Mouse (Mus musculus) C2C12 (cell line): Measurements from ENCODE around the gene Klhl7. TPM values are rescaled to one million over a fixed set of nuclear protein-coding genes. Genes with fewer than 3 reads are reported as not detected.

Experiments used
- H3K27me3 ChIP-seq: one replicate; pipeline ENCODE4 v1.6.1; 2011; ENCODE audit not compliant: control insufficient read depth, insufficient read depth, insufficient read length
- H3K36me3 ChIP-seq: one replicate; pipeline ENCODE4 v1.6.1; 2011; ENCODE audit not compliant: control insufficient read depth, insufficient read depth
- H3K4me3 ChIP-seq: one replicate; pipeline ENCODE4 v1.5.1; 2011; ENCODE audit warnings: mild to moderate bottlenecking, control low read depth; ENCODE audit not compliant: poor library complexity, insufficient read depth, severe bottlenecking
- H3K79me2 ChIP-seq: one replicate; pipeline ENCODE4 v1.6.1; 2011; ENCODE audit not compliant: control insufficient read depth, insufficient read depth
- H3K79me3 ChIP-seq: one replicate; pipeline ENCODE4 v1.6.1; 2011; ENCODE audit warnings: low read depth, control low read depth
- H3ac ChIP-seq: one replicate; pipeline ENCODE3; 2011; ENCODE audit warnings: low read depth; ENCODE audit not compliant: control insufficient read depth, insufficient read length
- CEBPB ChIP-seq: IDR thresholded peaks from one replicate; pipeline ENCODE4 v1.6.1; 2011; ENCODE audit warnings: low read depth, mild to moderate bottlenecking, control low read depth, moderate library complexity
- CTCF ChIP-seq: IDR thresholded peaks from one replicate; pipeline ENCODE4 v1.5.1; 2011; ENCODE audit not compliant: control insufficient read depth, insufficient read depth, insufficient read length
- FOSL1 ChIP-seq: IDR thresholded peaks from one replicate; pipeline ENCODE4 v1.8.0; 2011; ENCODE audit warnings: mild to moderate bottlenecking, low read length; ENCODE audit not compliant: poor library complexity, insufficient read depth, severe bottlenecking
- MAX ChIP-seq: IDR thresholded peaks from one replicate; pipeline ENCODE4 v1.6.1; 2011; ENCODE audit warnings: mild to moderate bottlenecking, control low read depth
- MYOD1 ChIP-seq: IDR thresholded peaks from one replicate; pipeline ENCODE4 v1.6.1; 2011; ENCODE audit warnings: low read depth; ENCODE audit not compliant: control insufficient read depth, insufficient read length
- MYOG ChIP-seq: IDR thresholded peaks from one replicate; pipeline ENCODE4 v1.6.1; 2011; ENCODE audit not compliant: control insufficient read depth, insufficient read length; ENCODE audit errors: extremely low read depth
- USF1 ChIP-seq: IDR thresholded peaks from one replicate; pipeline ENCODE4 v1.6.1; 2011; ENCODE audit warnings: low read depth, mild to moderate bottlenecking, control low read depth, moderate library complexity
- polyA plus RNA-seq: library from polyadenylated mRNA; unstranded; fragments of >200 nt; fragmentation: generic; extraction: Trizol; gene quantifications from one replicate; pipeline ENCODE4 v1.2.1, GENCODE M21; 2012; ENCODE audit warnings: missing spikeins

Gene Klhl7
- polyA plus RNA-seq, 1 experiment = 3.6 TPM

DNA sequence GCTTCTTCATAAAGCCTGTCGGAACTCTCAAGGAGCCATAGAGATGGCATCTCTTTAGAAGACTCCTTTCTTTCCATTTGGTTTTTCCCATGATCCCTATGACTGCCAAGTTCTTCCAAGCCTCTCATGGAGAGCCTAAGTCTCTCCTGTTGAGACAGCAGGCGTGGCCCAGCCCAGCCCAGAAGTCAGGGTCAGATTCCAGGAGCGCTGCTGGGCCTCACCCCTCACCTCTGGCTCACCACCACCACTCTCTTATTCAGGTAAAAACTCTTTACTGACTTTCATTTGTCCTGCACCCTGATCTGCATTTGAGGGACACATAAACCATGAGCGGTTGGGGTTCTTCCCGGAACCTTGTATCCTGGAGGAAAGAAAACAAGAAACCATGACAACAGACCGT lies 69.5 kb downstream of the Klhl7 start:
- H3K36me3 ChIP-seq = peaks cover 50% of the 10 kb centered on the region
- no peaks in the 10 kb centered on the region for H3K27me3 ChIP-seq
- H3K79me2 ChIP-seq = peaks cover 12% of the 10 kb centered on the region
- TF ChIP-seq CEBPB (no peak), MYOG (no peak), MYOD1 (no peak), MAX (no peak), CTCF (no peak), USF1 (no peak), FOSL1 (no peak)
- H3K79me3 ChIP-seq = no peaks in the 10 kb centered on the region
- H3ac ChIP-seq = no peak overlapping the region
- no peak overlapping the region for H3K4me3 ChIP-seq

DNA sequence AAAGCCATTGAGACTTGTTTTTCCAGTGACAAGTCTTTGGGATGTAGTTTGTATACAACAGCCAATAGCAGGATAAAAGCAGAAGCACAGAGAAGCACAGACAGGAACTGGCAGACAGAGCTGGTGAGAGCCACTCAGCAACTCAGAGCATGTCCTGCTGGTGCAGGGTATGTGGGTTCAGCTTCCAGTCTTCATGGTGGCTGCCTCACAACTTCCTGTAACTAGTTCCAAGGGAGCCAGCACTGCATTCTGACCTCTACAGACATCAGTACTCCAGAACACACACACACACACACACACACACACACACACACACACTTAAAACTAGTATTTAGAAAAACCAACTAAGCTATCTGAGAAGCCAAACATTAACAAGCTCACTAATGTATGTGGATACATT lies 71.7 kb downstream of the Klhl7 start:
- no peak overlapping the region for H3ac ChIP-seq
- peaks cover 58% of the 10 kb centered on the region for H3K36me3 ChIP-seq
- H3K4me3 ChIP-seq = no peak overlapping the region
- no peaks in the 10 kb centered on the region for H3K79me2 ChIP-seq
- no peaks in the 10 kb centered on the region for H3K27me3 ChIP-seq
- TF ChIP-seq MYOD1 (no peak), MAX (no peak), MYOG (no peak)
- H3K79me3 ChIP-seq = no peaks in the 10 kb centered on the region

DNA sequence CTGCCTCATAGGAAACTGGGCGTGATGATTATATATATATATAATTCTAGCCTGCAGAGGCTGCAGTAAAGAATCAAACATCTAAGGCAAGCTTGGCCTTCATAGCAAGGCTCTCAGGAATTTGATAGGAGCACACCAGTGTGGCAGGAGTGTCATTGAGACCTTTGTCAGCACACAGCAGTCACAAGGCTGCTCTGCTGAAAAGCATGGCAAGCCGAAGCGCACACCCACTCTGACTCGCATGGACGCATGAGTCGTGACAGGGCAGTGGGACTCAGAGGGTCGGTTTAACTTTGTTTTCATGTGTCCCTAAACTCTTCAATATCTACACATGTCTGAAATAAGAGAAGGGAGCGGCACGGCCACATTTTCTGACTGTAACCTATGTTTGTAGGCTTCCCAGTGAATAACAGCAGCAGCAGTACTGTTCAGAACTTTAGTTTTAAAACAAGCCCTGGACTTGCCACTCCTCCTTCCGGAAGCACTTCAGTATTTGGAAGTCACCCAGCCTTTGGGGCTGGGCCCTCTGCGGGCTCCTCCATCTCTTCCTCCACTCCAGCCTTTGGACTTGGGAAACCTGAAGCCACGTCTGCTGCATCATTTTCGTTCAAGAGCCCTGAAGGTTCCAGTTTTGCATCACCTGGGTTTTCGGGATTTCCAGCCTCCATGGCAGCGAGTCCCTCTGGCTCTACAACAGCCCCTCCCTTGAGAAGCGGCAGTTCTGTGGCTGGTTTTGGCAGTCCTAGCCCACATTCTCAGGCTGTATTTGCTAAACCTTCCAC lies 81.3 kb downstream of the Klhl7 start:
- TF ChIP-seq FOSL1 (no peak), MYOG (no peak), USF1 (no peak), CTCF (no peak), CEBPB (no peak), MAX (no peak), MYOD1 (no peak)
- Histone ChIP-seq H3K79me3 (no peaks in the 10 kb centered on the region), H3K27me3 (no peaks in the 10 kb centered on the region), H3K36me3 (peaks cover 34% of the 10 kb centered on the region), H3K4me3 (no peak overlapping the region), H3ac (no peak overlapping the region), H3K79me2 (no peaks in the 10 kb centered on the region)

DNA sequence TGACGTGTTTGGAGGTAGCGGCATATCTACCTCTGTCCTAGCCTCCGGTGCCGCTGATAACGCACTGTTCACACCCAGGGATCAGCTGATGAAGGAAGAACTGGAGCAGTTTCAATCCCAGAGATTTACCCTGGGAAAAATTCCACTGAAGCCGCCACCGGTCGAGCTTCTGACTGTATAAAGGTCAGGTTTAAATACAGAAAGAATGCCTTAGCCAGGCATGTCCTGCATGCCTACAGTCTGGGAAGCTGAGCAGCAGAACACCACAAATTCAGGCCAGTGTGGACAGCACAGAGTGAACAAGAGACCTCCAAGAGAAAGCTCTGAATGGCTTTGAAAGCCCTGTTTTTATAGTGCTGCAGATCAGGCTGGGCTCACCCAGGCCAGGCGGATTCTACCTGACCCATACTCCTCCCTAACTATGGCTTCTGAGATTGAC lies 81.9 kb downstream of the Klhl7 start:
- no peaks in the 10 kb centered on the region for H3K27me3 ChIP-seq
- TF ChIP-seq MAX = no peak
- no peak for TF ChIP-seq FOSL1
- no peak for TF ChIP-seq CTCF
- no peak for TF ChIP-seq MYOG
- no peak for TF ChIP-seq CEBPB
- TF ChIP-seq USF1 = no peak
- TF ChIP-seq MYOD1 = no peak
- no peak overlapping the region for H3ac ChIP-seq
- H3K36me3 ChIP-seq = peaks cover 34% of the 10 kb centered on the region
- no peaks in the 10 kb centered on the region for H3K79me2 ChIP-seq
- no peak overlapping the region for H3K4me3 ChIP-seq
- no peaks in the 10 kb centered on the region for H3K79me3 ChIP-seq

DNA sequence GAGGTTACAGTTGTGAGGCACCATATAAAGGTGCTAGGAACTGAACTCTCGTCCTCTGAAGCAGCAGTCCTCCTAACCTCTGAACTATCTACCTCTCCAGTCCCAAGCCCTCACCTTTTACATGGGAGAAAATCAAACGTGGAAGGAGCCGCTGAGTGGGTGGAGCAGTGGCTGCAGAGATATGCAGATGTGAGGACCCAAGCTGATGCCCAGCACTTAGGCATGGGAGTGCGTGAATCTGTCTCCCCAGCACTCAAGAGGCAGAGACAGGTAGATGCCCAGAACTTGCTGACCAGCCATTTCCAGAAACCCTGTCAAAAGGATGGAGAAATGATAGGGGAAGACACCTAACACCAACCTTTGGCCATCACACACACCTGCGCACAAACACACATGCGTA lies 82.7 kb downstream of the Klhl7 start:
- Histone ChIP-seq H3K79me3 (no peaks in the 10 kb centered on the region), H3K36me3 (peaks cover 27% of the 10 kb centered on the region), H3ac (no peak overlapping the region), H3K79me2 (no peaks in the 10 kb centered on the region), H3K27me3 (no peaks in the 10 kb centered on the region), H3K4me3 (no peak overlapping the region)
- TF ChIP-seq MAX (no peak), MYOG (no peak), CTCF (no peak), MYOD1 (no peak), CEBPB (no peak), USF1 (no peak), FOSL1 (no peak)

DNA sequence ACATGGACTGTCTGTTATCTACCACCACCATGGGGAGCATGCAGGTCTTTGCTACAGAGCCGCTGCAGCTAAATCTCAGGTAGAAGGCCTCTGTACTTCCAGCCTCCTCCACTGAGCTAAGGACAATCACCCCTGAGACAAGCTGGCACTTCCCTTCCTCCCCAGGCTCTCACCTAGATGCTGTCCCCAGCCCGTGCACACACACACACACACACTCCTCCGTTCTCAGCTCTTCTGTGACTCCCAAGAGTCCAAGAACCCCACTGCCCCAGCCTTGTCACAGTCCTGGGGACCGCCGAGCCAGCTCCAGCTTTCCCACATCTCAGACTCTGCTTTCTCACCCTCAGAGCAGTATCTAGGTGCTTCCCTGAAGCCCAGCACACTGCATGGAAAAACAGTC lies 83.6 kb downstream of the Klhl7 start:
- Histone ChIP-seq H3K36me3 (peaks cover 27% of the 10 kb centered on the region), H3ac (no peak overlapping the region), H3K4me3 (no peak overlapping the region), H3K79me2 (no peaks in the 10 kb centered on the region), H3K79me3 (no peaks in the 10 kb centered on the region), H3K27me3 (no peaks in the 10 kb centered on the region)
- TF ChIP-seq CTCF (no peak), FOSL1 (no peak), MAX (no peak), USF1 (no peak), MYOD1 (no peak), MYOG (no peak)
